Mouse (Mus musculus) heart, adult 2 months (tissue): ENCODE measurements around the gene Itga9.

Source experiments
- CTCF ChIP-seq: fragments of 200-600 bp; IDR thresholded peaks from 2 replicates; pipeline ENCODE4 v1.8.1; 2022; ENCODE audit warnings: antibody characterized with exemption, mild to moderate bottlenecking, moderate library complexity
- EP300 ChIP-seq: fragments of 200-500 bp; IDR thresholded peaks from 2 replicates; pipeline ENCODE4 v1.6.1; 2011; ENCODE audit warnings: low read depth, low read length, control low read depth; ENCODE audit not compliant: insufficient read depth
- POLR2A ChIP-seq: fragments of 200-500 bp; IDR thresholded peaks from 2 replicates; pipeline ENCODE4 v1.6.1; 2011; ENCODE audit warnings: mild to moderate bottlenecking, low read depth, low read length, control low read depth; ENCODE audit not compliant: insufficient read depth

DNA sequence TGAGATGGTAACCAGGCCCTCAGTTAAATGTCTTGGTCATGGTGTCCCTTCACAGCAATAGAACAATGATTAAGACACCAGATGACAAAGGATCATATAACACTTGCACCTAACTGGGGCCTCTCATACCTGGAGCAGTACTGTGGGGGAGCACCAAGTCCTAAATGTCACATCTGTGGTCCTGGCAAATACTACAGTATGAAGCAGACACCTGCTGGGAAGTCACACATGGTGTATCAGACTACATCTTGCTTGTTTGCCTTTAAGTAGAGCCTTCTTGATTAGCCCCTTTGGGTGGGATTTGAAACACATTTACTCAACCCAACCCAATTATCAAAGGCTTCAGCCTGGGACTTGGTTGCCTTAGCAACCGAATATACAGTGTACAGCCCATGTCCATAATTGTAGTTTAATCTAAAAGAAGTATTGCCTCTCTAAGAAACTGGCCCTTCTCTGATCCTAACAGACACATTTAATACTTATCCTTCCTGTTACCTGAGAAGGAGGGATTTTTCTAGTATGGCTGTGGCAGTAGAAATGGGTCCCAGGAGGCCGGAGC is 170.5 kb downstream of the Itga9 start:
- no peak for TF ChIP-seq POLR2A
- TF ChIP-seq CTCF = no peak
- no peak for TF ChIP-seq EP300
